Mouse (Mus musculus) retina, postnatal 7 days (tissue): Measurements from ENCODE around the gene Zfr2.

Source experiments
- DNase-seq: peaks from one replicate; pipeline ENCODE4 v3.0.0-alpha.2; 2012; ENCODE audit warnings: low read depth, low spot score

Gene Zfr2

GRCm38 (mm10) chr10:81247804-81248203 lies 14.8 kb downstream of the Zfr2 start:
- DNase-seq, result no peak

- DNase-seq, result no peak
Measured at GRCm38 (mm10) chr10:81249442-81249841, 16.5 kb downstream of the Zfr2 start.

- DNase-seq, result peak; percentile 32
Measured at GRCm38 (mm10) chr10:81252424-81253419, 19.8 kb downstream of the Zfr2 start, which contains the start of gene Matk. Matk (plus strand) TSS chr10:81252935.

GRCm38 (mm10) chr10:81254886-81255285 lies 21.9 kb downstream of the Zfr2 start:
- no peak for DNase-seq

GRCm38 (mm10) chr10:81257158-81258039 lies 24.4 kb downstream of the Zfr2 start:
- DNase-seq, result no peak

GRCm38 (mm10) chr10:81259225-81259884 lies 26.4 kb downstream of the Zfr2 start:
- DNase-seq, result no peak

- DNase-seq, result no peak
Measured at GRCm38 (mm10) chr10:81261025-81261424, 28.1 kb downstream of the Zfr2 start.

GRCm38 (mm10) chr10:81265540-81265939 lies 32.6 kb downstream of the Zfr2 start:
- no peak for DNase-seq

- peak; percentile 91 for DNase-seq
Measured at GRCm38 (mm10) chr10:81266211-81267105, 33.5 kb downstream of the Zfr2 start, which contains the start of the genes Mrpl54 and Apba3. Mrpl54 (minus strand) TSS chr10:81266934. Apba3 (plus strand) TSS chr10:81266960.

- DNase-seq, result peak; percentile 87
Measured at GRCm38 (mm10) chr10:81268056-81268455, 35.1 kb downstream of the Zfr2 start.

GRCm38 (mm10) chr10:81268643-81269412 lies 35.9 kb downstream of the Zfr2 start:
- DNase-seq, result no peak

GRCm38 (mm10) chr10:81272356-81272755 lies 39.4 kb downstream of the Zfr2 start:
- DNase-seq, result no peak

- DNase-seq, result no peak
Measured at GRCm38 (mm10) chr10:81273842-81274241, 40.9 kb downstream of the Zfr2 start.

- no peak for DNase-seq
Measured at GRCm38 (mm10) chr10:81277676-81278075, 44.7 kb downstream of the Zfr2 start.

- no peak for DNase-seq
Measured at GRCm38 (mm10) chr10:81279496-81279895, 46.5 kb downstream of the Zfr2 start.

- DNase-seq, result no peak
Measured at GRCm38 (mm10) chr10:81284189-81284588, 51.2 kb downstream of the Zfr2 start.

GRCm38 (mm10) chr10:81284719-81285118 lies 51.8 kb downstream of the Zfr2 start:
- DNase-seq, result no peak

GRCm38 (mm10) chr10:81285694-81286450 lies 52.9 kb downstream of the Zfr2 start:
- DNase-seq, result peak; percentile 77

GRCm38 (mm10) chr10:81286586-81286985 lies 53.6 kb downstream of the Zfr2 start:
- DNase-seq, result no peak
